Mouse (Mus musculus): ENCODE data around the gene Sbf1.

Sbf1 gene

GRCm38 (mm10) chr15:89321264-89321663, 6.2 kb upstream of the Sbf1 start:
- in situ Hi-C loops (cut with MboI, MseI) = no loop called here

DNA sequence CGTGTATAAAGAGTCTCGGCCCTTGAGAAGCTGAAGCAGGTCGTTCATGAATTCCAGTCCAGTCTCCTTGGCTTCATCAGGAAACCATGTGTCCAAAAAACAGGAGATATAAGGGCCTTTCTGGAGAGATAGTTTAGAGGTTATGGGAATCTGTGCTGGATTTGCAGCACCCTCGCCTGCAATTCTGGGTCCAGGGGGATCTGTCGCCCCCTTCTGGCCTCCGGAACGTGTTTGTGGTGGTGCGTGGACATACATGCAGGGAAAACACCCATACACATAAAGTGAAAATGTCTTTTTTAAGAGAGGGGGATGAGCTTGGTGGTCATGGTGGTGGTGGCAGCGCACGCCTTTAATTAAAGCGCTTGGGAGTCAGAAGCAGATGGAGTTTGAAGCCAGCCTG, 1.0 kb upstream of the Sbf1 start:
- in situ Hi-C loops (cut with MboI, MseI) = no loop called here

GRCm38 (mm10) chr15:89314511-89315189, 461 bp downstream of the Sbf1 start:
- in situ Hi-C loops (cut with MboI, MseI) = no loop called here

DNA sequence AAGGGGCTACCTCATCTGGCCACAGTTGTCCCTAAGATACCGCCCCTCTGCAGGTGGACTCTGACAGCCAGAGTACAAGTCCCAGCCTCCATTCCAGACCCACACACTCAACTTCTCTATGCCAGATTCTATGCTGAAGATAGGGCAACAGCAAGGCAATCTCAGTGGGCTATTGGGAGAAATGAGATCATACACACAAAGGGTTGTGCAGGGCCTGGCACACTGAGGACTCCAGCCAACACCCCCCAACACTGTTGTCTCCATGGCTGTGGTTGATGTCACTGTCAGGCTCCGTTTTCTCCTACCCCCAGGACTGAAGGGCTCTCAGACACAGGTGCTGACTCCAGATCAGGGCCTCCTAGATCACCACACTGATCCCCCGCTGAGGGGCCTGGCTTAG, 1.0 kb downstream of the Sbf1 start:
- in situ Hi-C loops (cut with MboI, MseI) = no loop called here

- in situ Hi-C loops (cut with MboI, MseI) = no loop called here
These were observed 1.8 kb downstream of the Sbf1 start for GRCm38 (mm10) chr15:89313359-89313758.

DNA sequence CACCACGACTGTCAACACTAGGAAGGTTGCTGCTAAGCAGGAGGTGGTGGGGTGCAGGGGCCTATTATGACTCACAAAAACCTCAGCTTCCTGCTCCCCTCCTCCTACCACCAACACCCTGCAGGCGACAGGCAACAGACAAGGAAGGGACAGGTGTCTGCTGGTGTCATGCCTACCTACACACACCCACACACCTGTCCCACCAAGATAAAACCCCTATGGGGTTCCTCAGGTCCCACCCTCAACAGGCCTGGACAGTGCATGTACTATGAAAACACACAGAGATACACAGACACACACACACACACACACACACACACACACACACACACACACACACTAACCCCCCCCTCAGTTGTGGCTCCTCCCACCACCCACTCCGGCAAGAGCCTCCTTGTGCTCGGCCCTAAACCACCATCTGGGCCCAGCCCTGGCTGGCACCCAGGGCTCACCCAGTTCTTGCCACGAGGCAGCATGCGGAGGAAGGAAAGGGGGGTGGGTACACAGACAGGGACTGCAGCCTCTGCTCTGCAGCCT, 5.1 kb downstream of the Sbf1 start:
- in situ Hi-C loops (cut with MboI, MseI) = no loop called here

DNA sequence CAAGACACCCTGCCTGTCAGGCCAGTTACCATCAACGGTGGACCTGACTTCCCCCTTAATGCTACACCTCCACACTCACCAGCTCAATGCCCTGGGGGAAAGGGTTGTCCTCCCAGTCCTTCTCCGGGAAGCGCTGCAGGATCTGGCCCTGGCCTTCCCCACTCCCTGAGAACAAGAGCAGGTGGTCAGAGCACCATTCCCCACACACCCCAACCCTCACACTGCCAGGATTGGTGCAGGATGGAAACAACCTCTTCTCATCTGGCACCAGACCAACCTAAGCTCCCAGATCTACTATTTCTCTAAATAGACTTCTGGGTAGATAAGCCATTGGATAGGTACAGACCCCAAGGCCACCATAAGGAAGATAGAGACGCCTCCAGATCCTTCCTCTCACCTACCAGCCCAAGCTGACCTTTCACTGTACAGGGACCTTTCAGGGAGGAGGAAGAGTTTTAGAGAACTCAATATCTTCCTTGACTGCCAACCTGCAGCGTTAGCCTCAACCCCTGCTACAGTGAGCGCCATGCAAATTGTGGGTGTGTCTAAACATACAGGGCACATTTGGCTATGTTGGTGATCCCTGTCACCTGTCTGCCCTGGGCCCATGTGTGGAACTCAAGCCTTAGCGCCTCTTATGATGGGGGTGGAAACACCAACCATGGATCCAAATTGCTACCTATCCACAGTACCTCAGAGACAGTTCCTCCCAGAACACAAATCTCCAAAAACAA, 6.5 kb downstream of the Sbf1 start:
- in situ Hi-C loops (cut with MboI, MseI) = no loop called here

GRCm38 (mm10) chr15:89307461-89307860, 7.7 kb downstream of the Sbf1 start:
- in situ Hi-C loops (cut with MboI, MseI) = no loop called here

DNA sequence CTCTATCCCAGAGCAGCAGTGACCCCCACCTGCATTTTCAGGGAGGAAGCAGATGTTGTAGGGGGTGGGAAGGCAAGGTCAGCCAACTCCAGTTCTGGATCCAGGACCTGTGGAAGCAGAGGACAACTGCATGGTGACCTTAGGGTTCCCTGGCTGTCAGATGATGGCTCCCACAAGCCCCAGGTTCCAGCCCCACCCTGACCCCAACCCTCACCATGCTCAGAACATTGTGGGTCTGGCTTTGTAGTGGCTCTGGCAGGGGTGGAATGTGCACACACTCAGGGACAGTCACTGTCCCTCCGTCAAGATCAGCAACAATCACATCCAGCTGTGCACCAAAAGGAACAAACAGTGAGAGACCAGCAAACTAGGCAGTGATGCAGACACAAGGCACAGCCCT, 9.1 kb downstream of the Sbf1 start:
- in situ Hi-C loops (cut with MboI, MseI) = no loop called here

DNA sequence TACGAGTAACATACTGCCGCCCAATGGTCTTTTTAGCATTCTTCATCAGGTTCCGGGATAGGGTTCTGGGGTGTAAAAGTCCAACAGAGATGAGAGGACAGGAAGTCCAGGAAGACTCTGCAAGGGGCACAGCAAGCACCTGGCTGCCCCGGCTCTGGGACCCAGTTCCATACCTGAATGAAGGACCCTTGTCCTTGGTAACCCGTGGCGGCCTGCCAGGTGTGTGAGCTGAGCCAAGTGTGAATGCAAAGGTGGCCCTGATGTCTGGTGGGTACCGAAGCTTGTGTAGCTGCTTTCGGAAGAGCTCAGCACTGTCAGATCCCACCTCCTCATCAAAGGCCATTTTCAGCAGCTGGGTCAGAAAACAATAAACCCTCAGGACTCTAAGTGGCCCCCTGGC, 14.5 kb downstream of the Sbf1 start:
- in situ Hi-C loops (cut with MboI, MseI) = no loop called here

- in situ Hi-C loops (cut with MboI, MseI) = no loop called here
These were observed 14.9 kb downstream of the Sbf1 start for GRCm38 (mm10) chr15:89300180-89300579.

DNA sequence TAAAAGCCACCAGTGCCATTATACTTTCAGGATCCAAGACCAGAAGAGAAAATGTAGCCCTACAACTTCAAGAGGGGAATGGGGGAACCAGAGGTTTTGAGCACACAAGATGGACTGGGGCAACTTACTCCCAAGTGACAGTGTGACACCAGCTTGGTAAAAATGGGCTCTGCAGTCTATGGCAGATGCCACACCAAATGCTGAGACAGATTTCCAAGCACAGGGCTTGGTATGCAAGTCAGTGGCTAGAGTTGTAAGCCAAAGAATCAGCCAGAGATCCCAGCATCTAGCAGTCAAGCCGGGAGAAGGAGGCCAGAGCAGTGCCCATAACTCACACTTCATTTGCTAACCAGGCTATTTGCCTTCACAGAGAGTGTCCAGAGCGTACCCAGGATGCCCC, 17.4 kb downstream of the Sbf1 start:
- in situ Hi-C loops (cut with MboI, MseI) = no loop called here

- in situ Hi-C loops (cut with MboI, MseI) = no loop called here
These were observed 18.6 kb downstream of the Sbf1 start for GRCm38 (mm10) chr15:89296465-89296864.

- in situ Hi-C loops (cut with MboI, MseI) = no loop called here
These were observed 19.4 kb downstream of the Sbf1 start for GRCm38 (mm10) chr15:89295580-89296165.

DNA sequence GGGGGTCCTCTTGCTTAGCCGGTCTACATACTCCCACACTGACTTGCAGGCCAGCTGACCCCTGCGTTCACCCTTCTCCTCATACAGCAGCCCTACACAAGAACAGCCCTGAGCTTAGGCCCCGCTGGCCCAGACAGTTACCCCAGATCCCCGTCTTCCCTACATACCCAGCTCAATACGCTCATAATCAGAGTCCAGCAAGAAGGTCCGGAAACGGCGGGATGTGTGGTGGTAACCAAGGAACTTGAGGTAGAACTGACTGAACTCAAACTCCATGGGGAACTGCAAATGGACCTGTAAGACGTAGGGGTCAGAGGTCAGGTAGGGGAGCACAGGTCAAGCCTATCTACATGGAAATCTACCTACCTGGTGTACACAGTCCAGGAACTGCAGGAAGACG, 21.3 kb downstream of the Sbf1 start:
- in situ Hi-C loops (cut with MboI, MseI) = no loop called here

DNA sequence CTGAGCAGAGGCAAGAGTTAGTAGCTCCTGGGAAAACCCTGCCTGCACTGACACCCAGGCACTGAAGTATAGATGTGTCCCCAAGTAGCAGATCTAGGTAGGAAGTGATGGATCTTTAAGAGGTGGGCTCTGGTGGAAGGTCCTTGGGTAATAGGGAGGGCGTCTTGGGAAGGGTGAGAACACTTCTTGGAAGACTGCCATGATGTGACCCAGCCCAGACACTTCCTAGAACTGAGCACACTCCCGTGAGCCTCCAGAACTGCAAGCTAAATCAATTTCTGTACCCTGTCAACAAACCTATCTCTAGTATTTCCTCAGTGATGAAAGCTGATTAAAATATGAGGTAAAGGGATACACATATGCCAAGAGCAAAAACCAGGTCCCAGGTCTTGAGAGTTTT, 22.3 kb downstream of the Sbf1 start:
- in situ Hi-C loops (cut with MboI, MseI) = no loop called here

DNA sequence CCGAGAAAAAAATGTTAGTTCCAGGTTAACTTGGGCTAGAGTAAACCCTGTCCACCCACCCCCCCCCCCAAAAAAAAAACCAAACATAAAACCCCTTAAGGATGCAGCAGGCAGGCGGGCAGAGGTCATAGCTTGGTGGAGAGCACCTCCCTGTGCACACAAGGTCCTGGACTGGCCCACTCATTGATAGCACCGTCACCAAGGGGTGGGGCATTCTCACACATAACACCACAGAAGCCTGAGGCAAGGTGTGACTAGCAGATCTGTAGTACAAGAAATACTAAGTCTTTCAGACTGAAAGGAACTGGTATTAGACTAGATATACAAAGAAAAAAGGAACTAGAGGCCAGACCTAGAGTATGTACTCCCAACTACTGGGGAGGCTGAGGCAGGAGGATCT, 23.6 kb downstream of the Sbf1 start:
- in situ Hi-C loops (cut with MboI, MseI) = no loop called here

- in situ Hi-C loops (cut with MboI, MseI) = no loop called here
These were observed 25.7 kb downstream of the Sbf1 start for GRCm38 (mm10) chr15:89289455-89289854.

DNA sequence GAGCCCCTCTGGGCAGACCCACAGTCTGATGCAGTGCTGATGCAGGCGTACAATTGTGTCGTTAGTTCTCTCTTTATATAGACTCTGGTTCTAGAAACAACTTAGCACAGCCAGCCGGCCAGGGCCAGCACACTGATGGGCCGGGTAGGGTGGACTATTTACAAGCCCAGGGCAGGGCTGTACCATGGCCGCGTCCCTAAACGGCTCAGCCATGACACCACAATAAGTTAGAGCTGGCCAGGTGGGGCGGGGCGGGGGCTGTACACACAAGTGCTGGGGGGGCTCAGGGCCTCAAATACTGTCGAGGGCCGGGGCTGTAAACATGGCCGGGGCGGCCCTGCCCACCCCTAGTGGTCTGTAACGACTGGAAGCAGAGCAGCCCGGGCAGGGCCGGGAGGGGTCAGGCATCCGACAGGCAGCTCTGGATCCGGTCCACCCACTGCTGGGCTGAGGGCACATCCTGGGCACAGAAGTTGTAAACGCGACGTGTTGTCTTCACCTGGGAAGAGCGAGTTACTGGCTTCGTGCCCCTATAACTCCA, 26.8 kb downstream of the Sbf1 start:
- in situ Hi-C loops (cut with MboI, MseI) = no loop called here

GRCm38 (mm10) chr15:89286582-89286981, 28.5 kb downstream of the Sbf1 start:
- in situ Hi-C loops (cut with MboI, MseI) = no loop called here

GRCm38 (mm10) chr15:89286114-89286513, 29.0 kb downstream of the Sbf1 start:
- in situ Hi-C loops (cut with MboI, MseI) = no loop called here

- in situ Hi-C loops (cut with MboI, MseI) = no loop called here
These were observed 29.6 kb downstream of the Sbf1 start for GRCm38 (mm10) chr15:89285478-89285877.

- in situ Hi-C loops (cut with MboI, MseI) = no loop called here
These were observed 30.1 kb downstream of the Sbf1 start for GRCm38 (mm10) chr15:89285004-89285403.

Measured in T-helper 1 cell (primary cell).